Mouse (Mus musculus) thymus, adult 2 months (tissue): ENCODE results near the gene Tmem121b.

Experiments used
- CTCF ChIP-seq: fragments of 200-500 bp; IDR thresholded peaks from 2 replicates; pipeline ENCODE4 v1.5.1; 2012; ENCODE audit warnings: mild to moderate bottlenecking, control low read depth, low read length, moderate library complexity, borderline replicate concordance; ENCODE audit not compliant: control insufficient read depth, poor library complexity, insufficient read depth; ENCODE audit errors: extremely low read depth
- POLR2A ChIP-seq: fragments of 200-500 bp; IDR thresholded peaks from 2 replicates; pipeline ENCODE4 v1.6.1; 2012; ENCODE audit warnings: mild to moderate bottlenecking, low read length, control low read depth, moderate library complexity; ENCODE audit not compliant: control insufficient read depth, poor library complexity, insufficient read depth; ENCODE audit errors: extremely low read depth

GRCm38 (mm10) chr6:120483211-120483626, 10.4 kb downstream of the Tmem121b start:
- TF ChIP-seq POLR2A (no peak), CTCF (no peak; the same call in 1 of the 2 replicates)
